Mouse (Mus musculus) kidney, adult 9 months (tissue): Measurements from ENCODE around the gene Ccdc87.
A peak's percentile ranks its signal among the peaks of the same experiment; 100 is the strongest.

Source experiments
- DNase-seq: peaks from one replicate; pipeline ENCODE4 v3.0.0; 2022

The Ccdc87 gene

DNA sequence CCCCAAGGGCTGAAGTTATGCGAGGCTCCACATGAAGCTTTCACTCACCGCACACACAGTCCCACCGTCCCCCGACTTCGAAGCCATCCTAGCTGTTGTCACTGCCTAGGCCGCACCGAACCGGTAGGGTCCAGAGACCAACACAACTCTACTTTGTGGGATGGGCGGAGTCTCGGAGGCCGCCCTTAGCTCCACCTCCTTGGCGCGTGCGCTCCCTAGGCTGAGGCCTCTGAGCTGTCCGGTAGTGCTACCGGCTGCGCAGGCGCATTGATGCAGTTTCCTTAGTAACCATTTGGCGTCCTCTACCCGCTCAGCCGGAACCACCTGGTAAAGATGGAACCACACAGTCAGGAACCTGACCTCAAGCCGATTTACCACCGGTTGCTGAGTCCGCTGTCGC is at the start of gene Ccdc87, which contains the start of gene Ccs:
Ccdc87 (plus strand) TSS at position 218 of the 400 bp plus-strand sequence.
Ccs (minus strand) TSS at position 184 of the 400 bp plus-strand sequence.
- peak; percentile 99 for DNase-seq

DNA sequence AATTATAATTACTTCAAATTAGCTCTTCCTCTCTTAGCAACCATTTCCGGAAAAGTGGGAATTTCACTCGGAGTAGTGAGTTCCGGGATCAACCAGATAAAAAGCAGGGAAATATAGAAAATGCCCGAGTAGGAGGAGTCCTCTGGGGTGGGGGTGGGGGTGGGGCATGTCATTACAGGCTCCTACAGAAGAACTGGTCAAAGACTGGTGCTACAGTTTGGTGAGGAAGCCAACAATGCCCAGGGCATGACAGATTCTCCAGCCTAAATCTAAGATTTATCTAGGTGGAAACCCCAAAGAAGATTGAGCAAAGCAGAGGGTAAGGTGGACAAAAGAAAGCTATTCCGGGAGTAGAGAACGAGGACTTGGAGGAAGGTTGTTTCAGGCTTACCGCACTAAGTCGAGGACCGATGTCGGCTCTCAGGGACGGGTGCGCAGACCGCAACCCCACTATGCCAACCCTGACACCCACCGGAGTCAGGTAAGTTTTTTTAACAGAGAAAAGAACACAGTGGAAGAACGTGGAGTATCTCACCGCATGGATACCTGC is 45.8 kb upstream of the Ccdc87 start:
- DNase-seq, result no peak

DNA sequence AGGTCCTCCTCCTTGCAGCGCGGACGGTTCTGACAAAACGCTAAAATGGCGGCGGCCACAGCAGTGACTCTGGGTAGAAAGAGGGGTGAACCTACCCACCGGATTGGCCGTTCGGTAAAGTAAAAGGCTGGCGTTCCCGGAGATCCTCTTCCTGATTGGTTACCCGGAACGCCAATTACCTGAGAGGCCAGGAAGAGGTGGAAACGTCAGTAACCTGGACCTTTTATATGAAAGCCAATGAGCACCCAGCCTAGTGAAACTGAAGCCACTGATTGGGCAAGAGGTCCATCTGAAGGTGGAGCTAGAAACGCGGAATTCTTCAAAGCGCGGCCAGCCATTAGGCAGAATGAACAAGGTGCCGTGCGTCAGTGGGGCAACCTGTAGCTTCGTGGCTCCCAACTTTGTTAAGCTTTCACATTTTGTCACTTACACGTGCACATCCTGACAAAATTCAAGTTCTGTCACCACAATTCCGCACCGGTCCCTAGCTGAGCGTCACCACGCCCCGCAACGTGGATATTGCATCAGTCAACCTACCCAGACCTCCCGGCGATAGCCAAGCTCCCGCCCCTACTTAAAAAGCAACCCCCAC is 45.2 kb upstream of the Ccdc87 start, which contains the start of gene Rbm4:
Rbm4 (minus strand) TSS at position 71 of the 592 bp plus-strand sequence.
- peak; percentile 100 for DNase-seq

DNA sequence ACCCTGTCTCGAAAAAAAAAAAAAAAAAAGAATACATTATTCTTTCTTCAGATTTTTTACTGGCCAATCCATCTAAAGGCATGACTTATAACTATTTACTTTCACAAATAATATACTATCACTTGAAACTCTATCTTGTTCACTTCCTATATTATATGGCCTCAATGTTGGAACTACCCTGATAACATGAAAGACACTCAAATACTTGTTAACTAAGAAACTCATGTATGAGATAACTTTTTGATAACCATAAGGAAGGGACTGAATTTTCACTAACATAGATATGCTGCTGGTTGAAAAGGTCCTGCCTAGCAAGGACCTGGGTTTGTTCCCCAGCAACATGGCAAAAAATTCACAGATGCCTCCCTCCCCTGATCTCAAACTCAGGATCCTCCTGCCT is 43.2 kb upstream of the Ccdc87 start:
- DNase-seq, result no peak

DNA sequence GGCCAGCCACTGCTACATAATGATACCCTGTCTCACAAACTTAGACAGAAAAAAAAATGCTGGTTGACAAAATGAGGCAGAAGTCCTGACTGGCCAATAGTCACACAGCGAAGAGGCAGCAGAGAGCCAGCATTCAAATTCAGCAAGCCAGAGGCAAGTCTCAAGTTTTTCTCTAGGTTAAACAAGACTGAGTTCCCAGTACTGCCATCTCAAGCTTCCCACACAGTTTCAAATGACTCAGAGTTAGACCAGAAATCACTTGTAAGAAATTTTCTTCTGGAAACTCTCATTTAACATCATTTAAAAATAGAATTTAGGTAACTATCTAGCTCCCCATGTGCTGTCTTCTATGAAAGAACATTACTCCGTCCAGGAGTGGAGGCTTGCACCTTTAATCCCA is 41.3 kb upstream of the Ccdc87 start:
- no peak for DNase-seq

DNA sequence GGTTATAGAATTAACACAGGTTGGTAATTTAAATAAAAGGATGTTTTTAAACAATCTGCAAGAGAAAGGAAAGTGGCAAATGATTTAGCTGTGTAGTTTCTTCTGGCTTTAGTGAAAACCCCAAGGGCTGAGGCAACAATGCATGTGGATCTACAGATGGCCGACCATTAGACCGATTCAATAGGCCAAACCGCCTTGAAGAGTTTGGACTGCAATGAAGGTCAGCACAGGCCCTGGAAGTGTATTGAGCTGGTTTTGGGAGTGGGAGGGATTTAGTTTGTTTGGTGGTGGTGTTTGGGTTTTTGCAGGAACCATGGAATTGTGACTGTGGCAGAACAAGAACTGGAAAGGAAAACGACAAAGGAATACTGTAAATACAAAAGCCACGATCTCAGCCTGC is 40.1 kb upstream of the Ccdc87 start:
- DNase-seq, result no peak

DNA sequence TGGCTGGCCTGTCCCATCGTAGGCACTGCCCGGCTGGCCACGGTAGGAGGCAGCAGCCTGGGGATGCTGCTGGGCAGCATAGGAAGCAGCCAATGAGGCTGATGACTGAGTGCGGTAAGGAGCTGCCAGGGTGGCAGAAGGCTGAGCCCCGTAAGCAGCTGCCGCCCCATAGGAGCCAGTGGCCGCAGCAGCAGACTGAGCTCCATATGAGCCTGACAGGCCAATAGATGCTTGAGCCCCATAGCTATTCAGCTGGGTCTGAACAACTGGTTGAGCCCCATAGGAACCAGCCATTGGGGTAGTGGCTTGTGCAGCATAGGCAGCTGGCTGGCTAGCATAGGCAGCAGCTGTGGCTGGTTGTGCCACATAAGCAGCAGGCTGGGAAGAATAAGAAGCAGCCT is 36.5 kb upstream of the Ccdc87 start:
- no peak for DNase-seq

DNA sequence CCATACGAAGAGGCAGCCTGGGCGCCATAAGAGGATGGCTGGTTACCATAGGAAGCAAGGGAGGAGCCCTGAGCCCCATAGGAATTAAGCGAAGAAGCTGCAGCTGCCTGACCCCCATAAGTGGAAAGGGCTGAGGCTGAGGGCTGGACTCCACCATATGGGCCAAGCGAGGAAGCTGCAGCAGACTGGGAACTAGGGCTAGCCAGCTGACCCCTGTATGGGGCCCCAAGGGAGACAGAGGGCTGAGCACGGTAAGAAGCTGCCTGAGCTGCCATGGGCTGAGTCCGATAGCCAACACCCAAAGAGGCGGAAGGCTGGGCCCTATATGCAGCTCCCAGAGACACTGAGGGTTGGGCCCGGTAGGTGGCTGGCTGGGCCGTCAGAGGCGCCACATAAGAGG is 35.9 kb upstream of the Ccdc87 start:
- no peak for DNase-seq

DNA sequence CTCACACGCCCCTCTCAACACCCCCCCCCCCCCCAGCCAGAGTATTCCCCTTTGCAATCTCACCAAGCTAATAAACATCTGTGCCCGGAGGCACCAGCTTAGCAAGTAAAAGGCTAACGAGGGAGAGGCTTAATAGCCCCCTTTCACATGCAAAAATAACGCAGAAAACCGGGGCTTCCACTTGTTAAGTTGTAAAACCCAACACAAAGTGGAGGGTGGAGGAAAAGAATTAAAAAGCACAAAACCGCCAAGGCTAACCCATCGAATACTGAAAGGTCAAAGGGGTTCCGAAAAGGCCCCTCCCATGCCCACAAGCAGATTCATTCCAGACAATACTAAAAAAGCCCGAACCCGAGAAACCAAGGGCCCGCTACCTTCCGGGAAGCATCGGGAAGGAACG is 28.9 kb upstream of the Ccdc87 start:
- DNase-seq, result peak; percentile 24

DNA sequence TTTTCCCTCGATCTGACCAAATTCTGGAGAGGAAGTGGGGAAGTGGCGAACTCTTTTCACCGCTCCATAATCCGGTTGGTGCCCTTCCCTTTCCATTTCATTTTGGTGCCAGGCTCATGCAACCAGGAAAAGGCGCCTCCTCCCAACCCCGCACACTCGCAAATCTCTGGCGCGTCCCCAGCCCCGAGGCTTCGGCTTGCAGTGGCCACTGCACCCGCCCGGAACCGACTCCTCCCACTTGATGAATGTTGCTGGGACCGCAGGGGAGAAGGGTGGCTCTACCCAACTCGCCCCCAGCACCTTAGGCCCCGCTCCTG is 28.5 kb upstream of the Ccdc87 start:
- DNase-seq, result no peak

DNA sequence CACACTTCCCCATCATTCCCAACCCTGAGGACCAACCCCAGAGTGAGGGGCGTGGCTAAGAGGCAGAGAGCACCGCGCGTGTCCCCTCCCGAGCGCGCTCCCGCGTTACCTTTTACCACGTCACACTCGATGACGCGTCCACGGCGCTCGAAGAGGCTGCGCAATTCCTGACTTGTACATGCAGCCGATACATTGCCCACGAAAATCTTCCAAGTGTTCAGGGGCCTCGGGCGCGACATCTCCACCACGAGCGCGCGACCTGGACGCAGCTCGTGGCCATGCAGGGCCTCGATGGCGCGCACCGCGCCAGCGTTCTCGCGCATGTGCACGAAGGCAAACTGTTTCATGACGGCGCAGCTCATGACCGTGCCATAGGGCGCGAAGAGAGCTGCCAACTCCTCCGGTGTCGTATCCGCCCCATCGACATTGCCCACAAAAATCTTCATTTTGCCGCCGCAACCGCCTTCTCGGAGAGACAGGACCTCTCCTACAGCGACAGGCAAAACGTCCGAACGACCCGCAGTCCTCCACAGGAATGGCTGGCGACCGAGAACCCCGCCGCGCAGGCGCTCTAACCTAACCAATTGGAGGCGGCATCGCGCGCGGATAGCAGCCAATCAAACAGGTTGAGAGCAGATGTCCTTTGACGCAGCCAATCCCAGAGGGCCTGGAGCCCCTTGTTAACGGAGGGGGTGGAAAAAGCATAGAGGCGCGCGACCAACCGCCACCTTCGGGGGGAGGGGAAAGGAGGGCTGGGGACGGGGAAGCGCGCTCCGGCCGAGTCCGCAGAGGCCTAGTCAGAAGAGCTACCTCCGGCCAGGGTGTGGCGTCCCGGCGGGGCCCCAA is 27.9 kb upstream of the Ccdc87 start, which contains the start of the genes Gm21992 and Rbm14:
Gm21992 (minus strand) TSS at position 550 of the 846 bp plus-strand sequence.
Rbm14 (minus strand) TSS at position 572 of the 846 bp plus-strand sequence.
- DNase-seq, result peak; percentile 99

DNA sequence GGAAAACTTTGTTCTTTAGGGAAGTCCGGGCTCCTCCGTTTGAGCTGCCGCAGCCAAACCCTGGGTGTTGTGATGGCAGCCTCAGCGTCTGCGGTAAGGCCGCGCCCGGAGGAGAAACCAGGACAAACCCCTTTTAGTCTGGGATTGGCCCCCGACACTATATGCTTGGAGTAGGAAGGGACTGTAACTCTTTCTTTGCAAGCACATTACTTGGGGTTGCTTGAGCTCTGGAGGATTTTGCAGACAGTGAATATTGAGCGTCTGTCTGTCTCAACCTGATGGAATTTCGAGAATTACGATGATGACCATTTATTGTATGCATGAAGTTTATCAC is 27.3 kb upstream of the Ccdc87 start:
- DNase-seq, result no peak

DNA sequence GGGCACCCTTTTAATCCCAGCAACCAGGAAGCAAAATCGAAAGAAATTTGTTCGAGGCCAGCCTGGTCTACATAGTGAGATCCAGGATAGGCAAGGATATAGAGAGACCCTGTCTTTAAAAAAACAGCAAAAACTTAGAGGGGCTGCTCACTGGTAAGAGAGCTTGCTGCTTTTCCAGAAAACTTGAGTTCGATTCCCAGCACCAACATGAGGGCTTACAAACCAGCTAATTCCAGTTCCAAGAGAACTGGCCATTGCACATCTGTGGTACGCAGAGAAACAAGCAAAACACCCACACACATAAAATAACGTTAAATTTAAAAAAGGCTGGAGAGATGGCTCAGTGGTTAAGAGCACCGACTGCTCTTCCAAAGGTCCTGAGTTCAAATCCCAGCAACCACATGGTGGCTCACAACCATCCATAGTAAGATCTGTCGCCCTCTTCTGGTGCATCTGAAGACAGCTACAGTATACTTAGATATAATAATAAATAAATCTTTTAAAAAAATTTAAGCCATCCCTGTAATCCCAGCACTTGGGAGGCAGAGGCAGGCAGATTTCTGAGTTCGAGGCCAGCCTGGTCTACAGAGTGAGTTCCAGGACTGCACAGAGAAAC is 26.7 kb upstream of the Ccdc87 start:
- DNase-seq, result peak; percentile 34

DNA sequence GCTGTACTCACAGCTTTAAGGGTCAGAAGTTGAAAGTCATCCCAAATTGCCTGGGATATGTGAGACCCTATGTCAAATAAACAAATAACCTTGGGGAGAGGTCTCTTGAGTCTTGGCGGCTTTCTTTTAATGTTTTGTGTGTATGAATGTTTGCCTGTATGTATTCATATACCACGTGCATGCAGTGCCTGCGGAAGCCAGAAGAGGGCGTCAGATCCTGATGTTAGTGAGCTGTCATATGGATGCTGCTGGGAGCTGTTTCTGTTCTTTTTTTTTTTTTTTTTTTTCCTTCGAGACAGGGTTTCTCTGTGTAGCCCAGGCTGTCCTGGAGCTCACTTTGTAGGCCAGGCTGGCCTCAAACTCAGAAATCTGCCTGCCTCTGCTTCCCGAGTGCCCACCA is 26.2 kb upstream of the Ccdc87 start:
- DNase-seq, result peak; percentile 56

DNA sequence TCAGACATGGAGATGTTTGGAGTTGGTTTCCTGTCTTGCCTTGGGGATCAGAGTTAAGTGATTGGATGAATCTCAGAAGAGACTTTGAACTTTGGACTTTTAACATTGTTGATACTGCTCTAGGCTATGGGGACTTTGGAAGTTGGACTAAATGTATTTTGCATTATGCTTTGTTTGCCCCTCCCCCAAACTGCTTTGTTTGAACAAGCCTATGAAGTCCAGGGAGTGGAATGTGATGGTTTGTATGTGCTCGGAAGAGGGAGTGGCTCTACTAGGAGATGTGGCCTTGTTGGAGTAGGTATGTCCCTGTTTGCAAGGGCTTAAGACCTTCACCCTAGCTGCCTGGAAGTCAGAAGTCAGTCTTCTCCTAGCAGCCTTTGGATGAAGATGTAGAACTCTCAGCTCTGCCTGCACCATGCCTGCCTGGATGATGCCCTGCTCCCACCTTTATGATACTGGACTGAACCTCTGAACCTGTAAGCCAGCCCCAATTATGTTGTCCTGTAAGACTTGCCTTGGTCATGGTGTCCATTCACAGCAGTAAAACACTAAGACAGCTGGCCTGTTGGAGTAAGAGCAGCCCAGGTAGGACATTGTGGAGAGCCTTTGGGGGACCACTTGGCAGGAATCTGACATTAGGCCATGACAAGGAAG is 21.9 kb upstream of the Ccdc87 start:
- DNase-seq, result peak; percentile 60

DNA sequence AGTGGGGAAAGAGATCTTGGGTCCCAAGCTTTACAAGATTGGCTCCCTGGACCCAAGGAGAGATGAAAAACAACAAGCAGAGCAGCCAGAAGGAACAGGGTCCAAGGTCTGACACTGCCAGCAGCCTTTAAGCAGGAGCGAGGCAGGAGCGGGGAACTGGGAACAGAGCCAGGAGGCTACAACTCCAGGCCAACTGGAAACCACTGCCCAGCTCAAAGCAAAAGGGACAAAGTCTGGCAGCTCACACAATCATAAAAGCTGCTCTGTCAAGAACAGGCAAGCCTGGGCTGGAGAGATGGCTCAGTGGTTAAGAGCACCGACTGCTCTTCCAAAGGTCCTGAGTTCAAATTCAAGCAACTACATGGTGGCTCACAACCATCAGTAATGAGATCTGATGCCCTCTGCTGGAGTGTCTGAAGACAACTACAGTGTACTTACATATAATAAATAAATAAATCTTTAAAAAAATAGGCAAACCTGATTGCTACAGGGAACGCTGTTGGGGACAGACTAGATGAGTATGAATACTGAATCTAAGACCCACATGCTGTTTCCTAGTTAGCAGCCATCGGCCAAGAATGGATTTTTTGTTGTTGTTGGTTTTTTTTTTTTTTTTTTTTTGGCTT is 18.4 kb upstream of the Ccdc87 start:
- DNase-seq, result peak; percentile 98

DNA sequence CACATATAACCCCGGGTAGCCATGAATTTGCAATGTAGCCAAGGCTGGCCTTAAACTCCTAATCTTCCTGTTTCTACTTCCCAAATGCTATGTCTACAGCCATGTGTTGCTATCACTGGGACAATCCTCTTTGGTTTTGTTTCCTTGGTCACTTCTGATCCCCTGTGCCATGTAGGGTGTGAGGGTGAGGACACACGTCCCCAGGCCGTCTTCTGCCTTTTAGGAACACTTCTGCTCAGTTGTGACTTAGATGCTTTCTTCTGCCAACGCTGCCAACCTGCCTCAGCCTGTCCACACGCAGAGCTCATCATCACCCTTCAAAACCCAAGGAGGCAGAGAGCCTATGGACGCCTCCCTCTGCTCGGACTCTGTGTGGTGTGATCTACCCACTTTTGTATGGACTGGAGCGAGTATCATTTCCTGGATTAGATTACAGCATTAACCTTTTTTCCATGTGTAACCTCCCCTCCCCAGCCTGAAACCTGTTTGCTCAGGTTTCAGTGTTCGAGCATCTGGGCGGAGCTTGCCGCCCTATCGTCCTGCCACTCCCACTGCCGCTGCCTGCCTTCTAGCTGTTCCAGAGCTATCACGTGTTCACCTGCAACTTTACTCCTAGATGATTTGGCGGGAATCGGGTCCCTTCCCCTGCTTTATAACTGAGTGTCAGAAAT is 10.6 kb upstream of the Ccdc87 start:
- DNase-seq, result peak; percentile 79

DNA sequence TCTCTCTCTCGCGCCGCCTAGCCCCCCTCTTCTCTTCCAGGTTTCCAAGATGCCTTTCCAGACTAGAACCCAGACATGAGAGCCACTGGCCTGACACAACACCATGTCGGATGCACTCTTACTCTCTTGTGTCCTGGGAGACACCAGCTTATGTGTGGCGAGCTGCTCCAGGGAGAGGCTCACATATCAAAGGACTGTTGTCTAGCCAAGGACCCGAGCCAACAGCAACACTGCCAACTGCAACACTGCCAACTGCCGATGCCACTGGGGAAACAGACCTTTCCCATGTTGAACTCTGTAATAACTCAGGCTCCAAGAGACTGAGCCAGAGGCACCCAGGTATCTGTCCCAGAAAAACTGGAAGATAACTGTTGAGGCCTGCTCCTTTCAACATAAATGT is 10.0 kb upstream of the Ccdc87 start:
- DNase-seq, result peak; percentile 79

DNA sequence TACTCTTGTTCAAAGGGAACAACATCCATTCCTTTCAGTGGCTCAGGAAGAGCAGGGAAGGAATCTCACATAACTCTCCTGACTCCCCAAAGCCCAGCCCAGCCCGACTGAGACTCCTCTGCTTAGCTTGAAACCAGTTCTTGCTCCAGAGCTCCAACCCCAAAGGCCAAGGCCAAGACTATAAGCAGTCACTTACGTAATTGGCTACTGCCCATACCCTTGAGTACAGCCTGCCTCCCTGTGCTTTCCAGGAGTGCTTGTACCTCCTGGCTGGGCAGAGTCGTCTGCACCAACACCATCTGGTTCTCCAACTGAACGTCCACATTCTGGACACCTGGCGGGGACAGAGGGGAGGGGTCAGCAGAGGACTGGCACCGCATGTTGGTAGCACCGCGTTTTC is 5.2 kb upstream of the Ccdc87 start:
- no peak for DNase-seq

DNA sequence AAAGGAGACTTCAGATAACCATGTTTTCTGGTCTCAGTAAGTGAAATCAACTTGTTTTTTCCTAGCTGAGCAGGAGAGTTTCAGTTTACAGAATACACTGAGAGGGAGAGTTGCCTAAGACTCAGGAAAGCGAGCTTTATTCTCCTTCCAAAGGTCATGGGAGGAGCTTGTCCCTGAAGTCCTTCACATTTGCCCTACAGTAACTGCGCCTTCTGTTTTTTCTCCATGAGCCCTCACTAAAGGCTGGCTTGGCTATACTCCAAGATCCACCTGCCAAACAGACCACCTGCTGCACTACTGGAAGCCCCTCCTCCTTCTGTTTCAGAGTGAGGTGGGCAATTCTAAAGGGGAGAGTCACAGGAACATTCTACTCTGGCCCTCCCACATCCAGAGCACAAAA is 3.1 kb upstream of the Ccdc87 start:
- DNase-seq, result peak; percentile 78

DNA sequence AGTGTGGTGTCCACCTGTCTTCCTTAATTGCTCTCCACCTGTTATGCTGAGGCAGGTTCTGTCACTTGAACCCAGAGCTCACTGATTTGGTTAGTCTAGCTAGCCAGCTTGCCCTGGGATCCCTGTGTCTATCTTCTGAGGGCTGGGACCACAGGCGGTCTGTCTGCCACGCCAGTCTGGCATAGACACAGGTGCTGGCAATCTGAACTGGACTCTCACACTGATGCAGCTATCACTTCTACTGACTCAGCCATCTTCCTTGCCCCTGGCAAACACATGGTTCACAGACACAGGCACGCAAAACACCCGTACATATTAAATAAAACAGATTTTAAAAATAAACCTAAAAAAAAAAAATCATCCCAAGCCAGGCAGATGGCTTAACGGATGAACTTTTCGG is 2.1 kb upstream of the Ccdc87 start:
- DNase-seq, result peak; percentile 27

DNA sequence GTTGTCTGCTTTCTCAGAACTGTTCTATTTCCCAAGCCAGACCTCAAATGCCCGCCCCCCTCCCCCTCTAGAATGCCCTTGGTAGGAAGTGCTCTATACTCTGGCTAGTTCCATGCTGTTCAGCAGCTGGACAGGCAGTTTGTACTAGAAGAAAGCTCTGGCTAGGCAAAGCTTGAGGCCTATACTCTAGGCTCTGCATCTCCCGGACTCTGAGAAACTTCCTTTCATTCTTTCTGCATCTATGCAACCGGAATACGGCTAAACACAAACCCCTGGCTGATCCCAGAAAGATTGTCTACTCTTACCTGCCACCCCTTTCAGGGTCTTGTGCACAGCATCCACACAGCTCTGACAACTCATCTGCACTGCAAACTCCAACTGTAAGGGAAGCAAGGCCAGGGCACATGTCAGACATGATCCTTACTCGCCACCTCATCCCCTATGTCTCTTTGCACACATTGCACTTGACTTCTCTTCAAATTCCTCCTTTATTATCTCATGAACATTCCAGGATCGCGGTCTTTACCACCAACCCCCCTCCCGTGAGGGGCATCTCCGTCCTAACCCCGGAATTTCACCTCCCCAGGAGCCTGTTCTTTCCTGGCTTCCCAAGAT is 533 bp upstream of the Ccdc87 start:
- no peak for DNase-seq
